In genomic region chr12:80894973-80895570, GRCm38 (mm10) we compare ENCODE assay signal across 8 mouse cellular contexts. TPM values are rescaled to one million over a fixed set of nuclear protein-coding genes. Genes with fewer than 3 reads are reported as not detected.
DNase-seq lines count a peak whose midpoint lies in the region; ATAC-seq and TF ChIP-seq lines count a peak whose summit lies in the region.

No protein-coding gene starts in this region.

- WGBS in forebrain, embryonic 13.5 days = 5% methylated on average over 19 of the region's 19 CpGs
- 19% methylated on average over 19 of the region's 19 CpGs for WGBS in large intestine, adult 2 months
- 16% methylated on average over 19 of the region's 19 CpGs for WGBS in liver, embryonic 16.5 days (ENCODE audit: insufficient replicate concordance)
- 10% methylated on average over 19 of the region's 19 CpGs for WGBS in neural tube, embryonic 13.5 days

- H3K27ac ChIP-seq in MEL (ENCODE audit: control insufficient read depth, low read depth, low read length) = no peak overlapping the region
- no peak overlapping the region for H3K27ac ChIP-seq in forebrain, embryonic 13.5 days
- H3K27ac ChIP-seq in liver, embryonic 16.5 days (ENCODE audit: low read length) = no peak overlapping the region
- no peak overlapping the region for H3K27ac ChIP-seq in neural tube, embryonic 13.5 days (replicated peaks)

- peak overlapping the region; percentile 35; the same call in 1 of the 2 replicates for H3K9ac ChIP-seq in MEL (ENCODE audit: control insufficient read depth, low read depth, low read length, poor library complexity, severe bottlenecking)
- peak overlapping the region; percentile 14; the same call in 1 of the 2 replicates for H3K9ac ChIP-seq in forebrain, embryonic 13.5 days
- no peak overlapping the region for H3K9ac ChIP-seq in liver, embryonic 16.5 days (ENCODE audit: low read depth, low read length)
- H3K9ac ChIP-seq in neural tube, embryonic 13.5 days = peak overlapping the region; percentile 60

- no peaks in the 10 kb centered on the region for H3K27me3 ChIP-seq in MEL (ENCODE audit: control insufficient read depth in 1 of 2, insufficient read depth in 2 of 2, low read length in 2 of 2)
- no peaks in the 10 kb centered on the region for H3K27me3 ChIP-seq in forebrain, embryonic 13.5 days
- H3K27me3 ChIP-seq in liver, embryonic 16.5 days (ENCODE audit: control insufficient read depth, insufficient read depth, low read depth, low read length) = no peaks in the 10 kb centered on the region
- H3K27me3 ChIP-seq in neural tube, embryonic 13.5 days = no peaks in the 10 kb centered on the region

- peak; percentile 97 to 100 (median 99); a peak in 5 of 6 replicates for TF ChIP-seq CTCF in MEL (IDR thresholded peaks at IDR 0.05 in 2 of 3, conservative IDR thresholded peaks at IDR 0.05 in 1 of 3; ENCODE audit: control insufficient read depth in 1 of 3, insufficient read depth in 1 of 3, low read depth in 2 of 3, low read length in 3 of 3, poor library complexity in 1 of 3, severe bottlenecking in 1 of 3)

- no peaks in the 10 kb centered on the region for H3K36me3 ChIP-seq in MEL (ENCODE audit: control insufficient read depth in 1 of 2, insufficient read depth in 2 of 2, low read length in 2 of 2)
- H3K36me3 ChIP-seq in forebrain, embryonic 13.5 days (ENCODE audit: poor library complexity, severe bottlenecking) = no peaks in the 10 kb centered on the region
- H3K36me3 ChIP-seq in liver, embryonic 16.5 days (ENCODE audit: control insufficient read depth, insufficient read depth) = no peaks in the 10 kb centered on the region
- no peaks in the 10 kb centered on the region for H3K36me3 ChIP-seq in neural tube, embryonic 13.5 days

- intact Hi-C loops in heart, postnatal 25 days (cut with DNase I) = loop anchor here (1.0 to 5.0 kb wide), 2 partner anchors 108 to 126 kb away; no protein-coding TSS in a partner anchor

- peak overlapping the region; percentile 36 to 65 for H3K4me3 ChIP-seq in MEL (ENCODE audit: control insufficient read depth in 1 of 2, insufficient read depth in 1 of 2, low read depth in 2 of 2, low read length in 2 of 2)
- peak overlapping the region; percentile 12; the same call in 1 of the 2 replicates for H3K4me3 ChIP-seq in forebrain, embryonic 13.5 days
- H3K4me3 ChIP-seq in liver, embryonic 16.5 days (ENCODE audit: low read depth, low read length) = no peak overlapping the region
- H3K4me3 ChIP-seq in neural tube, embryonic 13.5 days = peak overlapping the region; percentile 25

- no peak for TF ChIP-seq POLR2A in MEL (IDR thresholded peaks at IDR 0.05; ENCODE audit: control insufficient read depth in 1 of 2, insufficient read depth in 1 of 2, low read depth in 1 of 2, low read length in 2 of 2, poor library complexity in 1 of 2)

- peak overlapping the region; percentile 50 for H3K4me2 ChIP-seq in forebrain, embryonic 13.5 days
- no peak overlapping the region for H3K4me2 ChIP-seq in liver, embryonic 16.5 days (ENCODE audit: low read depth, low read length)
- peak overlapping the region; percentile 52 for H3K4me2 ChIP-seq in neural tube, embryonic 13.5 days

- no peak; the same call in none of the 2 replicates for TF ChIP-seq RAD21 in MEL (IDR thresholded peaks at IDR 0.05; ENCODE audit: low read depth, low read length)

- no peaks in the 10 kb centered on the region for H3K9me3 ChIP-seq in MEL (replicated peaks; ENCODE audit: insufficient read depth, low read length)
- no peaks in the 10 kb centered on the region for H3K9me3 ChIP-seq in forebrain, embryonic 13.5 days (replicated peaks)
- no peaks in the 10 kb centered on the region for H3K9me3 ChIP-seq in liver, embryonic 16.5 days (replicated peaks; ENCODE audit: control insufficient read depth, low read length)
- H3K9me3 ChIP-seq in neural tube, embryonic 13.5 days = no peaks in the 10 kb centered on the region

- no peak; a peak in 1 of 4 replicates for TF ChIP-seq EP300 in MEL (IDR thresholded peaks at IDR 0.05; ENCODE audit: low read depth in 1 of 2, low read length in 2 of 2)

- peak; percentile 94 for ATAC-seq in cerebellum, adult (ENCODE audit: insufficient number of reproducible peaks, low FRiP score, low TSS enrichment)
- ATAC-seq in forebrain, embryonic 13.5 days = peak; percentile 94
- peak; percentile 77 for ATAC-seq in liver, embryonic 16.5 days (ENCODE audit: low read depth)
- ATAC-seq in neural tube, embryonic 13.5 days (ENCODE audit: low read depth) = peak; percentile 89

- DNase-seq in MEL (ENCODE audit: low read depth, low spot score) = peak; percentile 91
- DNase-seq in heart, postnatal 25 days (ENCODE audit: low spot score) = peak; percentile 48
- peak; percentile 64 for DNase-seq in large intestine, adult 2 months (ENCODE audit: low read depth, low spot score)
- DNase-seq in testis, postnatal 10 days (ENCODE audit: low spot score) = peak; percentile 81

- H3K79me2 ChIP-seq in MEL (ENCODE audit: control insufficient read depth, insufficient read depth, low read length, poor library complexity) = no peaks in the 10 kb centered on the region

- no peaks in the 10 kb centered on the region for H3K4me1 ChIP-seq in MEL (ENCODE audit: control insufficient read depth in 1 of 2, insufficient read depth in 2 of 2, low read length in 2 of 2)
- no peaks in the 10 kb centered on the region for H3K4me1 ChIP-seq in forebrain, embryonic 13.5 days
- no peaks in the 10 kb centered on the region; the same call in 1 of the 2 replicates for H3K4me1 ChIP-seq in liver, embryonic 16.5 days (ENCODE audit: control insufficient read depth, low read depth, low read length)
- H3K4me1 ChIP-seq in neural tube, embryonic 13.5 days (replicated peaks) = peaks cover 4% of the 10 kb centered on the region; the same call in 1 of the 2 replicates

TF ChIP-seq in MEL, 35 proteins besides CTCF, POLR2A, EP300 and RAD21 (continues in another document):
- TF ChIP-seq MAFK (IDR thresholded peaks at IDR 0.05; ENCODE audit: borderline replicate concordance, low read depth, low read length) (no peak), ELF1 (IDR thresholded peaks at IDR 0.05; ENCODE audit: low read depth, low read length) (peak; percentile 28; the same call in 1 of the 2 replicates), MYC (IDR thresholded peaks at IDR 0.05; ENCODE audit: low read depth, low read length) (no peak), USF1 (IDR thresholded peaks at IDR 0.05; ENCODE audit: low read depth, low read length) (no peak; the same call in 1 of the 2 replicates), GABPA (IDR thresholded peaks at IDR 0.05; ENCODE audit: low read depth, low read length) (no peak), CHD2 (IDR thresholded peaks at IDR 0.05; ENCODE audit: low read length) (no peak), TCF12 (IDR thresholded peaks at IDR 0.05; ENCODE audit: low read depth, low read length) (no peak), KAT2A (conservative IDR thresholded peaks at IDR 0.05; ENCODE audit: low read depth, low read length) (no peak), HCFC1 (IDR thresholded peaks at IDR 0.05; ENCODE audit: low read depth, low read length) (no peak), ZMIZ1 (IDR thresholded peaks at IDR 0.05; ENCODE audit: low read depth, low read length) (no peak), TAL1 (IDR thresholded peaks at IDR 0.05; ENCODE audit: low read length) (no peak), GATA1 (IDR thresholded peaks at IDR 0.05; ENCODE audit: low read depth, low read length) (no peak), UBTF (IDR thresholded peaks at IDR 0.05; ENCODE audit: borderline replicate concordance, insufficient read depth, low read depth, low read length) (no peak), MAX (IDR thresholded peaks at IDR 0.05; ENCODE audit: low read length) (no peak), USF2 (IDR thresholded peaks at IDR 0.05; ENCODE audit: borderline replicate concordance in 1 of 2, insufficient read depth in 1 of 2, low read depth in 1 of 2, low read length in 2 of 2) (no peak), ZNF384 (IDR thresholded peaks at IDR 0.05; ENCODE audit: low read depth, low read length) (no peak), MAZ (IDR thresholded peaks at IDR 0.05; ENCODE audit: low read depth, low read length) (peak; percentile 77; the same call in 1 of the 2 replicates), CHD1 (IDR thresholded peaks at IDR 0.05; ENCODE audit: low read depth, low read length) (no peak), NRF1 (IDR thresholded peaks at IDR 0.05; ENCODE audit: insufficient read depth, low read depth, low read length, poor library complexity, severe bottlenecking) (no peak), BHLHE40 (IDR thresholded peaks at IDR 0.05; ENCODE audit: borderline replicate concordance, low read depth, low read length) (no peak), MEF2A (IDR thresholded peaks at IDR 0.05; ENCODE audit: extremely low read depth, insufficient replicate concordance, low read depth, low read length, poor library complexity, severe bottlenecking) (no peak), SMC3 (IDR thresholded peaks at IDR 0.05; ENCODE audit: low read depth, low read length) (peak; percentile 100), RCOR1 (IDR thresholded peaks at IDR 0.05; ENCODE audit: low read depth, low read length) (no peak), MXI1 (IDR thresholded peaks at IDR 0.05; ENCODE audit: low read depth, low read length) (peak; percentile 37; the same call in 1 of the 2 replicates), TBP (IDR thresholded peaks at IDR 0.05; ENCODE audit: low read depth, low read length) (0 out of 2 replicates have a peak, but pooled peaks have one; percentile 10), MYB (IDR thresholded peaks at IDR 0.05; ENCODE audit: low read depth, low read length) (no peak), ETS1 (IDR thresholded peaks at IDR 0.05; ENCODE audit: low read depth, low read length) (no peak), ZKSCAN1 (IDR thresholded peaks at IDR 0.05; ENCODE audit: low read depth, low read length) (no peak), ZC3H11A (IDR thresholded peaks at IDR 0.05; ENCODE audit: low read depth, low read length) (peak; percentile 100), POLR2AphosphoS2 (IDR thresholded peaks at IDR 0.05; ENCODE audit: low read length) (no peak), E2F4 (IDR thresholded peaks at IDR 0.05; ENCODE audit: borderline replicate concordance, low read depth, low read length) (no peak), POLR2AphosphoS5 (IDR thresholded peaks at IDR 0.05; ENCODE audit: borderline replicate concordance, low read depth, low read length) (no peak)

RNA-seq across cellular contexts. Expression of gene Srsf5, which starts 50.2 kb away (rescaled TPM):
- total RNA-seq in MEL (2012; rRNA removed) = 401 and 419 TPM in 2 replicates
- 100 to 1,000 TPM; 276 to 460 TPM for polyA plus RNA-seq in MEL (2012; ENCODE audit: insufficient read depth in 1 of 2, insufficient read length in 2 of 2, low read depth in 1 of 2, low replicate concordance in 2 of 2, missing spikeins in 1 of 2)
- polyA plus RNA-seq in forebrain, embryonic 13.5 days (2015; fragmentation: Nextera tagmentation; extraction: Ambion mirVana) = 528 and 549 TPM in 2 replicates
- total RNA-seq in heart, postnatal 25 days (2021) = 100 to 1,000 TPM; 105 to 109 TPM
- 164 and 292 TPM in 2 replicates for polyA plus RNA-seq in large intestine, adult 2 months (2012; rRNA removed)
- polyA plus RNA-seq in liver, embryonic 16.5 days (2015; fragmentation: Nextera tagmentation; extraction: Ambion mirVana) = 273 and 294 TPM in 2 replicates
- 427 and 477 TPM in 2 replicates for polyA plus RNA-seq in neural tube, embryonic 13.5 days (2015; fragmentation: Nextera tagmentation; extraction: Ambion mirVana)
